Mouse (Mus musculus): ENCODE results near the gene Arhgap19. TPM values are rescaled to one million over a fixed set of nuclear protein-coding genes. Genes with fewer than 3 reads are reported as not detected.

Arhgap19 gene
- total RNA-seq, 2 experiments from 2014 or later = 9.5 to 10.2 TPM

GRCm38 (mm10) chr19:41831718-41832391, 30.0 kb upstream of the Arhgap19 start:
- DNase-seq = no peak

GRCm38 (mm10) chr19:41831101-41831570, 29.3 kb upstream of the Arhgap19 start:
- DNase-seq = peak; percentile 37

- peak; percentile 75 for DNase-seq
Measured at GRCm38 (mm10) chr19:41830106-41831031, 28.5 kb upstream of the Arhgap19 start.

GRCm38 (mm10) chr19:41829381-41830105, 27.7 kb upstream of the Arhgap19 start, which contains the start of gene Frat1:
TSS of gene Frat1 (plus strand) at chr19:41829970.
- peak; percentile 84 for DNase-seq

- DNase-seq = no peak
Measured at GRCm38 (mm10) chr19:41828941-41829340, 27.1 kb upstream of the Arhgap19 start.

GRCm38 (mm10) chr19:41826529-41826928, 24.7 kb upstream of the Arhgap19 start:
- DNase-seq = no peak

GRCm38 (mm10) chr19:41824950-41825349, 23.1 kb upstream of the Arhgap19 start:
- DNase-seq = no peak

- DNase-seq = no peak
Measured at GRCm38 (mm10) chr19:41822589-41822988, 20.7 kb upstream of the Arhgap19 start.

GRCm38 (mm10) chr19:41821436-41821835, 19.6 kb upstream of the Arhgap19 start:
- DNase-seq = no peak

- no peak for DNase-seq
Measured at GRCm38 (mm10) chr19:41818749-41819148, 16.9 kb upstream of the Arhgap19 start.

- DNase-seq = no peak
Measured at GRCm38 (mm10) chr19:41817325-41817724, 15.5 kb upstream of the Arhgap19 start.

GRCm38 (mm10) chr19:41816915-41817314, 15.1 kb upstream of the Arhgap19 start:
- no peak for DNase-seq

- no peak for DNase-seq
Measured at GRCm38 (mm10) chr19:41816410-41816809, 14.6 kb upstream of the Arhgap19 start.

GRCm38 (mm10) chr19:41813374-41813773, 11.5 kb upstream of the Arhgap19 start:
- no peak for DNase-seq

GRCm38 (mm10) chr19:41812525-41812924, 10.7 kb upstream of the Arhgap19 start:
- DNase-seq = no peak

GRCm38 (mm10) chr19:41810074-41810473, 8.2 kb upstream of the Arhgap19 start:
- no peak for DNase-seq

- DNase-seq = no peak
Measured at GRCm38 (mm10) chr19:41808104-41808634, 6.3 kb upstream of the Arhgap19 start.

- no peak for DNase-seq
Measured at GRCm38 (mm10) chr19:41807497-41807896, 5.7 kb upstream of the Arhgap19 start.

- DNase-seq = no peak
Measured at GRCm38 (mm10) chr19:41805831-41806230, 4.0 kb upstream of the Arhgap19 start.

GRCm38 (mm10) chr19:41803322-41803721, 1.5 kb upstream of the Arhgap19 start:
- DNase-seq = peak; percentile 27

- DNase-seq = no peak
Measured at GRCm38 (mm10) chr19:41800986-41801741, 683 bp downstream of the Arhgap19 start.

- no peak for DNase-seq
Measured at GRCm38 (mm10) chr19:41800451-41800850, 1.4 kb downstream of the Arhgap19 start.
